Mouse (Mus musculus) forebrain, embryonic 11.5 days (tissue): ENCODE measurements around the gene Glrx2. TPM values are rescaled to one million over a fixed set of nuclear protein-coding genes. Genes with fewer than 3 reads are reported as not detected.

Source experiments
- polyA plus RNA-seq: library from polyadenylated mRNA; unstranded; fragments of >200 nt; fragmentation: Nextera tagmentation; extraction: Ambion mirVana; gene quantifications from 2 replicates; pipeline ENCODE4 v1.2.1, GENCODE M21; 2014

Gene Glrx2
- polyA plus RNA-seq, 1 experiment from 2014 or later = 90.9 TPM

Other genes with a start within 250 kb of the Glrx2 start
- gene B3galt2, start 75.7 kb upstream of the Glrx2 start, polyA plus RNA-seq = 1.2 and 1.6 TPM in 2 replicates
- 30.1 and 31.5 TPM in 2 replicates for gene Cdc73, start 13.4 kb upstream of the Glrx2 start, polyA plus RNA-seq
- gene Trove2, start 60.7 kb downstream of the Glrx2 start, polyA plus RNA-seq = 42.4 and 50.1 TPM in 2 replicates
- gene Uchl5, start 60.9 kb downstream of the Glrx2 start, polyA plus RNA-seq = 79.6 and 87.8 TPM in 2 replicates